Mouse (Mus musculus) MEL (cell line): Measurements from ENCODE around the gene Ccdc3.

Source experiments
- CTCF ChIP-seq, 3 experiments: IDR thresholded peaks in 2 of 3; conservative IDR thresholded peaks in 1 of 3; 2 replicates each; pipeline ENCODE4 v1.5.1; 2011 to 2012; ENCODE audit warnings: low read length in 3 of 3, low read depth in 2 of 3, mild to moderate bottlenecking in 2 of 3, improper control_type of control experiment in 1 of 3, inconsistent platforms in 1 of 3, mixed read lengths in 1 of 3, moderate library complexity in 1 of 3; ENCODE audit not compliant: control insufficient read depth in 1 of 3, insufficient read depth in 1 of 3, poor library complexity in 1 of 3, severe bottlenecking in 1 of 3
- EP300 ChIP-seq, 2 experiments: IDR thresholded peaks; 2 replicates each; pipeline ENCODE4 v1.6.1; 2011; ENCODE audit warnings: improper control_type of control experiment in 2 of 2, low read length in 2 of 2, low read depth in 1 of 2, mild to moderate bottlenecking in 1 of 2
- HCFC1 ChIP-seq: IDR thresholded peaks from 2 replicates; pipeline ENCODE4 v1.6.1; 2012; ENCODE audit warnings: low read depth, mild to moderate bottlenecking, inconsistent platforms, low read length, improper control_type of control experiment, moderate library complexity
- MAZ ChIP-seq: IDR thresholded peaks from 2 replicates; pipeline ENCODE4 v1.6.1; 2012; ENCODE audit warnings: low read depth, mild to moderate bottlenecking, inconsistent platforms, low read length, improper control_type of control experiment
- TCF12 ChIP-seq: IDR thresholded peaks from 2 replicates; pipeline ENCODE4 v1.6.1; 2014; ENCODE audit warnings: low read depth, mild to moderate bottlenecking, inconsistent platforms, low read length, improper control_type of control experiment, moderate library complexity

GRCm38 (mm10) chr2:5134959-5135743 lies 2.4 kb upstream of the Ccdc3 start:
- TF ChIP-seq CTCF (IDR thresholded peaks at IDR 0.05 in 2 of 3, conservative IDR thresholded peaks at IDR 0.05 in 1 of 3; ENCODE audit: control insufficient read depth in 1 of 3, insufficient read depth in 1 of 3, low read depth in 2 of 3, low read length in 3 of 3, poor library complexity in 1 of 3, severe bottlenecking in 1 of 3): no peak
- TF ChIP-seq TCF12: no peak
- TF ChIP-seq MAZ: no peak
- no peak for TF ChIP-seq HCFC1
- TF ChIP-seq EP300 (IDR thresholded peaks at IDR 0.05; ENCODE audit: low read depth in 1 of 2, low read length in 2 of 2): no peak
